Comparison of ENCODE assay signal across 8 mouse cellular contexts in the genomic region with DNA sequence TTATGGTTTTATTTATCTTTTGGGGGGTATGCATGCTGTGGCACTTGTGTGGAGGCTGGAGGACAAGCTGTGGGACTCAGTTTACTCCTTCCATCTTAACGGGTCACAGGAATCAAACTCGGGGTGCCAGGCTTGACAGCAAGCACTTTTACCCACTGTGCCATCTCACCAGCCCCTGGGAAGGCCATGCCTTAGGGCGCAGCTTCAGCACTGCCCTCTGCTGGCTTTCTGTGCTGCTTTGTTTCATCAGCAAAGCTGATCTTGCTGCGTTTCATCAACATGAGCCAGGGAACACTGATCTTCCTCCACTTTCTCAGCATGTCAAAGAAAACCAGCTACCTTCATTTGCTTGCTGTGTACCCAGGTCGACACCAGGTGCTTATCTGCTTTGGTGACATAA.
DNase-seq lines count a peak whose midpoint lies in the region; ATAC-seq and TF ChIP-seq lines count a peak whose summit lies in the region.
"Had no signal": no experiment of that assay in that cellular context is flagged by ENCODE, and none has a peak within 500 bp of the region (broad histone marks: within the 10 kb centered on the region; RNA-seq: fewer than 3 reads in every experiment).

No protein-coding gene starts in this region.

- H3K4me3 ChIP-seq in midbrain, postnatal 0 days (ENCODE audit: low read depth, low read length), result no peak overlapping the region
- no peak overlapping the region for H3K4me3 ChIP-seq in midbrain, embryonic 13.5 days (replicated peaks)
- no peak overlapping the region for H3K4me3 ChIP-seq in limb, embryonic 14.5 days (replicated peaks; ENCODE audit: low read length)
- H3K4me3 ChIP-seq: myocyte had no signal

- no peak for TF ChIP-seq POLR2A in limb, embryonic 14.5 days (IDR thresholded peaks at IDR 0.05; ENCODE audit: borderline replicate concordance, extremely low read depth, insufficient read depth, insufficient read length)

- no peaks in the 10 kb centered on the region for H3K4me1 ChIP-seq in midbrain, postnatal 0 days (ENCODE audit: insufficient read depth, low read length)
- H3K4me1 ChIP-seq in midbrain, embryonic 13.5 days (replicated peaks), result no peaks in the 10 kb centered on the region
- no peaks in the 10 kb centered on the region for H3K4me1 ChIP-seq in limb, embryonic 14.5 days (ENCODE audit: control insufficient read depth, insufficient read depth, low read length)

- no peaks in the 10 kb centered on the region for H3K9me3 ChIP-seq in midbrain, postnatal 0 days (ENCODE audit: low read length)
- no peaks in the 10 kb centered on the region for H3K9me3 ChIP-seq in midbrain, embryonic 13.5 days
- no peaks in the 10 kb centered on the region for H3K9me3 ChIP-seq in limb, embryonic 14.5 days (ENCODE audit: control insufficient read depth, low read length)

- TF ChIP-seq CTCF in midbrain, postnatal 0 days (IDR thresholded peaks at IDR 0.05), result peak; percentile 63

- WGBS in midbrain, postnatal 0 days, result 25% methylated on average over 5 of the region's 5 CpGs
- WGBS in midbrain, embryonic 13.5 days, result 32% methylated on average over 5 of the region's 5 CpGs
- WGBS in limb, embryonic 14.5 days, result 47% methylated on average over 5 of the region's 5 CpGs

- H3K9ac ChIP-seq in midbrain, postnatal 0 days (replicated peaks; ENCODE audit: low read length, poor library complexity, severe bottlenecking), result no peak overlapping the region
- H3K9ac ChIP-seq in midbrain, embryonic 13.5 days (replicated peaks), result no peak overlapping the region
- no peak overlapping the region for H3K9ac ChIP-seq in limb, embryonic 14.5 days (ENCODE audit: low read depth, low read length, severe bottlenecking)

- ATAC-seq in midbrain, postnatal 0 days (ENCODE audit: low FRiP score), result no peak
- ATAC-seq in midbrain, embryonic 13.5 days, result no peak
- ATAC-seq in common myeloid progenitor, adult 5-6 weeks (replicated peaks; ENCODE audit: low read depth, poor library complexity, severe bottlenecking), result peak; percentile 76
- peak; percentile 48 for ATAC-seq in inflammation-experienced regulatory T-cells, adult 6 months
- ATAC-seq in limb, embryonic 14.5 days (ENCODE audit: low FRiP score, low read depth), result no peak

- no peak overlapping the region for H3K4me2 ChIP-seq in midbrain, postnatal 0 days (ENCODE audit: low read depth, low read length, poor library complexity, severe bottlenecking)
- no peak overlapping the region for H3K4me2 ChIP-seq in midbrain, embryonic 13.5 days (replicated peaks)
- no peak overlapping the region for H3K4me2 ChIP-seq in limb, embryonic 14.5 days (replicated peaks; ENCODE audit: low read depth, low read length, severe bottlenecking)

- DNase-seq in midbrain, postnatal 0 days (ENCODE audit: low spot score), result peak; percentile 36
- DNase-seq in WW6 (ENCODE audit: low read depth, low spot score), result peak; percentile 3
- peak; percentile 59 for DNase-seq in limb, embryonic 14.5 days (ENCODE audit: low spot score)
- DNase-seq in right cerebral cortex, postnatal 10 days (ENCODE audit: low spot score in 2 of 2), result peak; percentile 38 to 64

- H3K27ac ChIP-seq in midbrain, postnatal 0 days (ENCODE audit: low read depth, low read length), result no peak overlapping the region
- no peak overlapping the region for H3K27ac ChIP-seq in midbrain, embryonic 13.5 days
- H3K27ac ChIP-seq in limb, embryonic 14.5 days (replicated peaks; ENCODE audit: low read depth, low read length), result no peak overlapping the region

- no peaks in the 10 kb centered on the region for H3K27me3 ChIP-seq in midbrain, postnatal 0 days (ENCODE audit: insufficient read depth, low read length)
- peaks cover 8% of the 10 kb centered on the region for H3K27me3 ChIP-seq in midbrain, embryonic 13.5 days
- H3K27me3 ChIP-seq in limb, embryonic 14.5 days (ENCODE audit: control insufficient read depth, insufficient read depth, low read length), result no peaks in the 10 kb centered on the region

- H3K36me3 ChIP-seq in midbrain, postnatal 0 days (ENCODE audit: insufficient read depth, low read length), result no peaks in the 10 kb centered on the region
- no peaks in the 10 kb centered on the region for H3K36me3 ChIP-seq in midbrain, embryonic 13.5 days
- no peaks in the 10 kb centered on the region for H3K36me3 ChIP-seq in limb, embryonic 14.5 days (ENCODE audit: control insufficient read depth, insufficient read depth, low read length)

Comparison
In these comparisons a context has a peak if more than half of its experiments do, and no peak if none do; other contexts are left out.
1. ATAC-seq: peak in common myeloid progenitor, adult 5-6 weeks (single experiment) and inflammation-experienced regulatory T-cells, adult 6 months (single experiment); none in midbrain, postnatal 0 days (single experiment), midbrain, embryonic 13.5 days (single experiment) and limb, embryonic 14.5 days (single experiment).
2. DNase-seq: peak in every context shown above with its lines; median percentile 59 in limb, embryonic 14.5 days; 51 in right cerebral cortex, postnatal 10 days; 36 in midbrain, postnatal 0 days; 3 in WW6.